Comparison of ENCODE assay signal across 8 mouse cellular contexts in the genomic region with DNA sequence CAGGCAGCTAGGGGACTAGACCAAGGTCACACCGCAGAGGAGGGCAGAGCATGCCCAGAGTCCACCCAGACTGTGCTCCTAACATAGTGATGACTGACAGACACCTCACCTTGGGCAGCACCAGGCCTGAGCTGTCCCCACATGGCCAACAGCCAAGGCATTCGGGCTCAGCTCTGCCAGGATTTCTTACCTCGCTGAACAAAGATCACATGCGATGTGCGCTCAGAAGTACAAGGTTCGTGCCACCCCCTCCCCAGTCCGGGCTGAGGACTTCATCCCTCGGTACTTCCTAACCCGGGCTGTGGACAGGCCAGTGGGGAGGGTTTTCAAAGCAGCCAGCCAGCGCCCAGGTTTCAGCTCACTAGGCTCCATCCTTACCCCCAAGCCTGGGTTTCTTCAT. TPM values are rescaled to one million over a fixed set of nuclear protein-coding genes. Genes with fewer than 3 reads are reported as not detected.
DNase-seq lines count a peak whose midpoint lies in the region; ATAC-seq and TF ChIP-seq lines count a peak whose summit lies in the region.

No protein-coding gene starts in this region.

- H3K36me3 ChIP-seq in ES-Bruce4 (ENCODE audit: control insufficient read depth, insufficient read depth, low read length, poor library complexity, severe bottlenecking), result no peaks in the 10 kb centered on the region
- no peaks in the 10 kb centered on the region for H3K36me3 ChIP-seq in hindbrain, embryonic 12.5 days
- H3K36me3 ChIP-seq in limb, embryonic 10.5 days, result no peaks in the 10 kb centered on the region

- peaks cover 6% of the 10 kb centered on the region; the same call in 1 of the 2 replicates for H3K27me3 ChIP-seq in ES-Bruce4 (ENCODE audit: control insufficient read depth, insufficient read depth, low read length, poor library complexity, severe bottlenecking)
- H3K27me3 ChIP-seq in hindbrain, embryonic 12.5 days, result peaks cover 52% of the 10 kb centered on the region
- H3K27me3 ChIP-seq in limb, embryonic 10.5 days (ENCODE audit: low read depth, poor library complexity, severe bottlenecking), result peaks cover 83% of the 10 kb centered on the region

- peak overlapping the region; percentile 72 for H3K4me2 ChIP-seq in hindbrain, embryonic 12.5 days (replicated peaks)

- peak overlapping the region; percentile 86 for H3K9ac ChIP-seq in ES-Bruce4 (ENCODE audit: low read depth, poor library complexity, severe bottlenecking)
- H3K9ac ChIP-seq in hindbrain, embryonic 12.5 days, result no peak overlapping the region

- TF ChIP-seq POLR2A in ES-Bruce4 (IDR thresholded peaks at IDR 0.05; ENCODE audit: insufficient read depth, low read length), result no peak

- no peaks in the 10 kb centered on the region for H3K4me1 ChIP-seq in ES-Bruce4 (ENCODE audit: control insufficient read depth, insufficient read depth, low read length)
- peaks cover 13% of the 10 kb centered on the region for H3K4me1 ChIP-seq in hindbrain, embryonic 12.5 days
- H3K4me1 ChIP-seq in limb, embryonic 10.5 days, result peaks cover 23% of the 10 kb centered on the region

- no peaks in the 10 kb centered on the region for H3K9me3 ChIP-seq in ES-Bruce4 (replicated peaks; ENCODE audit: control insufficient read depth, insufficient read depth, low read length, poor library complexity, severe bottlenecking)
- H3K9me3 ChIP-seq in hindbrain, embryonic 12.5 days (replicated peaks), result no peaks in the 10 kb centered on the region
- no peaks in the 10 kb centered on the region for H3K9me3 ChIP-seq in limb, embryonic 10.5 days (replicated peaks)

- peak overlapping the region; percentile 75 for H3K4me3 ChIP-seq in ES-Bruce4 (ENCODE audit: low read depth, low read length)
- peak overlapping the region; percentile 41; the same call in 1 of the 2 replicates for H3K4me3 ChIP-seq in hindbrain, embryonic 12.5 days
- peak overlapping the region; percentile 65 for H3K4me3 ChIP-seq in limb, embryonic 10.5 days

- no peak for TF ChIP-seq CTCF in ES-Bruce4 (IDR thresholded peaks at IDR 0.05; ENCODE audit: low read depth, low read length)

- no peak for ATAC-seq in hindbrain, embryonic 12.5 days (ENCODE audit: low FRiP score)

- H3K27ac ChIP-seq in ES-Bruce4 (ENCODE audit: insufficient read depth, low read length), result no peak overlapping the region
- H3K27ac ChIP-seq in hindbrain, embryonic 12.5 days, result no peak overlapping the region
- no peak overlapping the region for H3K27ac ChIP-seq in limb, embryonic 10.5 days

- no peak for TF ChIP-seq EP300 in ES-Bruce4 (IDR thresholded peaks at IDR 0.05; ENCODE audit: insufficient read depth, low read depth, low read length)

- 29% methylated on average over 10 of the region's 10 CpGs for WGBS in hindbrain, embryonic 12.5 days
- 39% methylated on average over 10 of the region's 10 CpGs for WGBS in limb, embryonic 10.5 days

- peak; percentile 59 for DNase-seq in adrenal gland, adult 2 months
- no peak for DNase-seq in adrenal gland, adult 8-10 months
- no peak for DNase-seq in limb, embryonic 10.5 days (ENCODE audit: low spot score)
- DNase-seq in left cerebral cortex, adult 9 months (ENCODE audit: low spot score in 2 of 2), result no peak
- no peak for DNase-seq in left cerebral cortex, postnatal 25 days (ENCODE audit: low spot score in 2 of 2)
- no peak for DNase-seq in testis, postnatal 10 days (ENCODE audit: low spot score)

- intact Hi-C loops in left cerebral cortex, postnatal 25 days (cut with DNase I), result no loop called here

RNA-seq across cellular contexts. Expression of a gene that starts 0.8 kb away (rescaled TPM):
- 1 to 10 TPM; 2.5 to 3.1 TPM for total RNA-seq in adrenal gland, adult 2 months (2021)
- polyA plus RNA-seq in adrenal gland, adult 2 months (2012; rRNA removed), result 4.5 and 5.4 TPM in 2 replicates
- total RNA-seq in adrenal gland, adult 8-10 months (2022), result 1 to 10 TPM; 1.3 to 3.4 (median 2.4) TPM
- 3.9 and 4.2 TPM in 2 replicates for polyA plus RNA-seq in ES-Bruce4 (2011; ENCODE audit: insufficient read depth, insufficient read length, low read depth, missing spikeins)
- 1.3 and 1.5 TPM in 2 replicates for polyA plus RNA-seq in hindbrain, embryonic 12.5 days (2016; fragmentation: Nextera tagmentation; extraction: Ambion mirVana)
- polyA plus RNA-seq in limb, embryonic 10.5 days (2016; fragmentation: Nextera tagmentation; extraction: Ambion mirVana), result 0.31 TPM in 2 replicates
- total RNA-seq in left cerebral cortex, postnatal 25 days (2021), result 1 to 10 TPM; 1.9 to 2.2 TPM

RNA-seq across cellular contexts. Expression of a gene that starts 33.4 kb away (rescaled TPM):
- 10 to 100 TPM; 48.5 to 64.7 TPM for total RNA-seq in adrenal gland, adult 2 months (2021)
- 135 and 167 TPM in 2 replicates for polyA plus RNA-seq in adrenal gland, adult 2 months (2012; rRNA removed)
- total RNA-seq in adrenal gland, adult 8-10 months (2022), result 10 to 100 TPM; 49.4 to 67.4 (median 55.3) TPM
- 60.0 and 61.9 TPM in 2 replicates for polyA plus RNA-seq in ES-Bruce4 (2011; ENCODE audit: insufficient read depth, insufficient read length, low read depth, missing spikeins)
- 60.5 and 63.3 TPM in 2 replicates for polyA plus RNA-seq in hindbrain, embryonic 12.5 days (2016; fragmentation: Nextera tagmentation; extraction: Ambion mirVana)
- polyA plus RNA-seq in limb, embryonic 10.5 days (2016; fragmentation: Nextera tagmentation; extraction: Ambion mirVana), result 65.4 and 78.6 TPM in 2 replicates
- 10 to 100 TPM; 24.6 to 28.3 TPM for total RNA-seq in left cerebral cortex, postnatal 25 days (2021)

RNA-seq across cellular contexts. Expression of a gene that starts 50.1 kb away (rescaled TPM):
- total RNA-seq in adrenal gland, adult 2 months (2021), result 1 to 10 TPM; 5.5 to 7.6 TPM
- polyA plus RNA-seq in adrenal gland, adult 2 months (2012; rRNA removed), result 13.8 and 14.2 TPM in 2 replicates
- total RNA-seq in adrenal gland, adult 8-10 months (2022), result 10 to 100 TPM in 2 of 4 experiments, 1 to 10 TPM in 2; 7.4 to 27.5 (median 12.3) TPM
- 11.2 and 11.5 TPM in 2 replicates for polyA plus RNA-seq in ES-Bruce4 (2011; ENCODE audit: insufficient read depth, insufficient read length, low read depth, missing spikeins)
- 19.6 and 21.1 TPM in 2 replicates for polyA plus RNA-seq in hindbrain, embryonic 12.5 days (2016; fragmentation: Nextera tagmentation; extraction: Ambion mirVana)
- polyA plus RNA-seq in limb, embryonic 10.5 days (2016; fragmentation: Nextera tagmentation; extraction: Ambion mirVana), result 18.8 and 22.0 TPM in 2 replicates
- total RNA-seq in left cerebral cortex, postnatal 25 days (2021), result 10 to 100 TPM; 11.6 to 13.6 TPM
